ENCODE assay signal across 21 mouse cellular contexts in the genomic region with DNA sequence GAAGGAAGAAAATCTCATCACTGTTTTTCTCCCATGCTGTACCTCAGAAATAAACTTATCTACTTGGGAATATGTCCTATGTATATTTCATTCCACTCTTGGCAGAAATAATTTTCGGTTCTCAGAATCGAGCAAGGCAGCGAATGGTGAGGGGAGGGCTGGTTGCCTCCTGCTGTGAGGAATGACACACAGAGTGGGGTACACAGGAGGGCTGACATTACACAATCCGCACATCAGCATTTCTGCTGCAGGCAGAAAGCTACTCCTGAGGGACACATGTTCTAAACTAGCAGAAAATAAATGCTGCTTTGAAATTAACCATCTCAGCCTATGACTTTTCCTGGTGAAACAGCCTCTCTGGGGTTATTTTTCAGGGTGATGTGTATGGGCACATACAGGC.
A peak's percentile ranks its signal among the peaks of the same experiment; 100 is the strongest.
DNase-seq lines count a peak whose midpoint lies in the region; ATAC-seq lines count a peak whose summit lies in the region.
"Had no signal": no experiment of that assay in that cellular context is flagged by ENCODE, and none has a peak within 500 bp of the region (broad histone marks: within the 10 kb centered on the region; RNA-seq: fewer than 3 reads in every experiment).

No protein-coding gene starts in this region.

- peaks cover 3% of the 10 kb centered on the region for H3K4me1 ChIP-seq in hindbrain, embryonic 10.5 days (replicated peaks)
- H3K4me1 ChIP-seq in hindbrain, embryonic 12.5 days: no peaks in the 10 kb centered on the region
- no peaks in the 10 kb centered on the region for H3K4me1 ChIP-seq in neural tube, embryonic 12.5 days
- H3K4me1 ChIP-seq: heart, embryonic 15.5 days had no signal

- no peak overlapping the region for H3K9ac ChIP-seq in hindbrain, embryonic 12.5 days
- no peak overlapping the region for H3K9ac ChIP-seq in neural tube, embryonic 12.5 days
- H3K9ac ChIP-seq: embryonic facial prominence, embryonic 12.5 days; forebrain, embryonic 12.5 days; heart, embryonic 15.5 days had no signal

- no peak overlapping the region for H3K4me3 ChIP-seq in hindbrain, embryonic 10.5 days
- no peak overlapping the region for H3K4me3 ChIP-seq in hindbrain, embryonic 12.5 days
- no peak overlapping the region for H3K4me3 ChIP-seq in neural tube, embryonic 12.5 days
- H3K4me3 ChIP-seq: embryonic facial prominence, embryonic 12.5 days; forebrain, embryonic 12.5 days; heart, adult 2 months; heart, embryonic 15.5 days had no signal

- no peak overlapping the region for H3K4me2 ChIP-seq in hindbrain, embryonic 12.5 days (replicated peaks)
- H3K4me2 ChIP-seq in neural tube, embryonic 12.5 days (replicated peaks): no peak overlapping the region
- H3K4me2 ChIP-seq: embryonic facial prominence, embryonic 12.5 days; forebrain, embryonic 12.5 days; heart, embryonic 11.5 days; heart, embryonic 15.5 days had no signal

- DNase-seq in hindbrain, embryonic 10.5 days (ENCODE audit: low spot score): no peak
- no peak for DNase-seq in neural tube, embryonic 10.5 days (ENCODE audit: extremely low spot score, low spot score)
- DNase-seq in thymus, postnatal 4 days: peak; percentile 25
- DNase-seq in thymus, postnatal 0 days (ENCODE audit: low spot score): no peak
- DNase-seq in frontal cortex, adult 2 months (ENCODE audit: extremely low spot score in 1 of 2, low spot score in 1 of 2): no peak
- DNase-seq: adrenal gland, postnatal 14 days; cerebellum, adult 18-20 months; cerebellum, postnatal 10 days; embryo, embryonic 11 days; gastrocnemius, postnatal 14 days; heart, postnatal 14 days had no signal

- no peaks in the 10 kb centered on the region for H3K9me3 ChIP-seq in hindbrain, embryonic 10.5 days
- no peaks in the 10 kb centered on the region for H3K9me3 ChIP-seq in hindbrain, embryonic 12.5 days (replicated peaks)
- no peaks in the 10 kb centered on the region for H3K9me3 ChIP-seq in neural tube, embryonic 12.5 days
- H3K9me3 ChIP-seq: embryonic facial prominence, embryonic 12.5 days; forebrain, embryonic 12.5 days; heart, embryonic 15.5 days had no signal

- H3K27me3 ChIP-seq in hindbrain, embryonic 10.5 days (ENCODE audit: insufficient read depth, poor library complexity, severe bottlenecking): no peaks in the 10 kb centered on the region
- no peaks in the 10 kb centered on the region for H3K27me3 ChIP-seq in hindbrain, embryonic 12.5 days
- H3K27me3 ChIP-seq in neural tube, embryonic 12.5 days (replicated peaks): no peaks in the 10 kb centered on the region
- H3K27me3 ChIP-seq: embryonic facial prominence, embryonic 12.5 days; forebrain, embryonic 12.5 days; heart, embryonic 15.5 days; Patski had no signal

- H3K36me3 ChIP-seq in hindbrain, embryonic 10.5 days: no peaks in the 10 kb centered on the region
- H3K36me3 ChIP-seq in hindbrain, embryonic 12.5 days: no peaks in the 10 kb centered on the region
- no peaks in the 10 kb centered on the region for H3K36me3 ChIP-seq in neural tube, embryonic 12.5 days
- H3K36me3 ChIP-seq: embryonic facial prominence, embryonic 12.5 days; forebrain, embryonic 12.5 days; heart, embryonic 15.5 days had no signal

- WGBS in hindbrain, embryonic 10.5 days: 55% methylated on average over 4 of the region's 4 CpGs
- WGBS in hindbrain, embryonic 12.5 days: 53% methylated on average over 4 of the region's 4 CpGs
- WGBS in neural tube, embryonic 12.5 days: 62% methylated on average over 4 of the region's 4 CpGs

- no peak for ATAC-seq in hindbrain, embryonic 12.5 days (ENCODE audit: low FRiP score)
- 0 out of 2 replicates have a peak, but pooled peaks have one; percentile 44 for ATAC-seq in neural tube, embryonic 12.5 days (ENCODE audit: low FRiP score, low read depth)
- ATAC-seq: forebrain, embryonic 16.5 days; hindbrain, embryonic 16.5 days; Patski had no signal

- peak overlapping the region; percentile 35; the same call in 1 of the 2 replicates for H3K27ac ChIP-seq in hindbrain, embryonic 10.5 days
- H3K27ac ChIP-seq in hindbrain, embryonic 12.5 days: no peak overlapping the region
- H3K27ac ChIP-seq in neural tube, embryonic 12.5 days: no peak overlapping the region
- H3K27ac ChIP-seq: embryonic facial prominence, embryonic 12.5 days; forebrain, embryonic 12.5 days; heart, adult 2 months; heart, embryonic 15.5 days had no signal
